Mouse (Mus musculus) erythroblast, adult 5-6 weeks (primary cell): ENCODE results near the gene Tgm2. TPM values are rescaled to one million over a fixed set of nuclear protein-coding genes. Genes with fewer than 3 reads are reported as not detected.

Experiments used
- ATAC-seq: replicated peaks from 2 replicates; pipeline ENCODE4 v1.8.0; 2016; ENCODE audit warnings: moderate number of reproducible peaks, mild to moderate bottlenecking, moderate TSS enrichment, inconsistent platforms; ENCODE audit not compliant: poor library complexity, low FRiP score, severe bottlenecking
- total RNA-seq, 2 experiments: library from RNA; stranded (forward) in 1 of 2; stranded (reverse) in 1 of 2; fragments of 150-400 nt in 1 of 2; fragments of 200-764, 138-1000 nt in 1 of 2; gene quantifications; 2 replicates each; pipeline versions ENCODE4 v1.2.3 to v1.2.4; 2015 to 2017; ENCODE audit warnings: low replicate concordance in 2 of 2

The Tgm2 gene
- total RNA-seq, 2 experiments from 2014 or later, result 2.1 to 6.6 TPM

DNA sequence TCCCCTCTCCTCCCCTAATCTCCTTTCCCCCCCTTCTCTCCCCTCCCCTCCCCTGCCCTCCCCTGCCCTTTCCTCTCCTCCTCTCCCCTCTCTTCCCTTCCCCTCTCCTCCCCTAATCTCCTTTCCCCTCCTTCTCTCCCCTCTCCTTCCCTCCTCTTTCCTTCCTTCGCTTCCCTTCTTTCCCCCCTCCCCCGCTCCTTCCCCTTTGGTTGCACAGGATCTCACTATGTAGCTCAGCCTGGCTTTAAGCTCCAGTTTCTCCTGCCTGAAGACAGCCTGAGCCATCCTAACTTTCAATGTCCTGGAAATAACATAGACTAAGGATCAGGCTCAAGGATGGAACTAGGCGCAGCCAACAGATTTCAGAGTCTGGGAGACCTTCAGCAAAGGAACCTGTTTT, 2.4 kb downstream of the Tgm2 start:
- ATAC-seq, result no peak

DNA sequence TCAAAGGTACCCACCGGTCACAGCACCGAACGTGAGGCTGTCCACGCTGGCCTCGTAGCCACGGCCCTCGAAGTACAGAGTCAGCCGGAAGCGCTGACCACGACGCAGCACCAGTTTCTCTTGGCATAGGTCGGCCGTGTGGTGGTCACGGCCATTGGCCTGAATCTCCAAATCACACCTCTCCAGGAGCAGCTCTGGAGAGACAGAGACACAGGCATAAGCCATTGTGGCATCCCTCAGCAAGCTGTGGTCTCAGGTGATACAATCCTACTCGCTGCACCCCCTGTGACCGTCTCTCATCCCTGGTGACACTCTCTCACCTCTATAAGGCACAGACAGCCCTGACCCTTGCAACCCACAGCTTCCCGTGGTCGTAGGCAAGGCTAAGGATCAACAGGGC, 3.3 kb downstream of the Tgm2 start:
- no peak for ATAC-seq

DNA sequence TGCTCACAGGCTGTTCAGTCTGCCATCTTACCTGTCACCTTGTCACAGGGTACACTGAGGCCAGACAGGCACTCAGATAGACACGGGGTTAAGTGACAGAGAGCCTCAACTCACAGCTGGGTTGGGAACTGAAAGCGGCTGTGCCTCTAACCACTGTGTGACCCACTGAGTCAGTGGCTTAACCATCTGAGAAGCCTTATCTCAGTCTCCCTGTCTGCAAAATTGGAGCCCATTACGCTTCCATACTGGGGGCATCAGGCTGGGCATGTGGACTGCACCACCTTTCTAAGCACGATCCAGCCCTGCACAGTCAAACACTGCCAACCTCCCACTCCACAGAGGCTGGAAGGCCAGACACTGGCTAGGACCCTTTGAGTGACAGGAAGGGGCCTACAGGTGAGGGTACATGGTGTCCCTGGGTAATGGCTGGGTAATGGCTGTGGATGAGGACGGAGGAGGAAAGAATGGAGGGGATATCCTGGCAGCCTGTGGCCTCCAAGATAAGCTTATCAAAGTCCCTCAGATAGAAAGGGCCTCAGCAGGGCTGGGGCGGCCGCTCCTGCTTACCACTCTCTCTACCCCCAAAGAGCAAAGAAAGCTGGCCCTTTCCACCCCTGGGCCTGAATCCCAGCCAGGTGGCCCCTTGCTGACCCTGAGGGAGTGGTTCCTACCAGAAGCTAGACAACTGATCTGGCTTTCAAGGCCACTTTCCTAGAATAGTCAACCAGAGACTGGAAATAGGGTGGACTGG, 4.4 kb downstream of the Tgm2 start:
- peak; percentile 77 for ATAC-seq

DNA sequence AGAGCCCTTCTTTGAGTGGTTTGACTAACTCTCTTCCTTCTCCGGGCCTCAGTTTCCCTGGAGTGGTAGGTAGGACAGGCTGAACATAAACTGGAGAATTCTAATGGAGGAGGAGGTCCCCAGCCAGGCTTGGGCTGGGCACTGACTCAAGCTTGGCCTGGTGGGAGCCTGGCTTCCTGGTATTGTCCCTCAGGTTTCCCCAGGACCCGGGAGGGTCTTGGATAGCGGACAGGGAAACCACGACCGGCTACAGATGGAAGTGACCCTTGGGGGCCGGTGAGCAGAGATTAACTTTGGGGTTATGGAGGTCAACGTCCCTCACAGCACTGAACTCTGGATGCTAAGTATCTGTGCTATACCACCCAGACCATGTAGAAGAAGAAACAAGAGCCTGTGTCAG, 5.0 kb downstream of the Tgm2 start:
- ATAC-seq, result no peak

DNA sequence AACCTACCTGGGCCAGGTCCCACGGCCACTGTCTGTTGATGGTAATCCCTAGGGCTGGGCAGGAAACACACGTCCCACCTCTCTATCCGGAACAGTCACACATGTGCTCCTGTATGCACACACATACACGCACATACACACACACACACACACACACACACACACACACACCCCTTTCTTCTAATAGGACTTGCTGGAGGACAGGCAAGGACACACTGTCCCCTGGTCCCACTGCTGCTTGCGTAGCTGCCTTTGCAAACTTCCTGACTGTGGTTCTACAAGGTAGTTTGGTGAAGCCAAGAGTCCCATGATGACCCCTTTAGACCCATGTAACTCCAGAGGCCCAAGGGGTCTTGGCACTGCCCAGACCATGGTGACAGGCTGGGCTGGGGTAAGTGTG, 5.6 kb downstream of the Tgm2 start:
- ATAC-seq, result no peak

DNA sequence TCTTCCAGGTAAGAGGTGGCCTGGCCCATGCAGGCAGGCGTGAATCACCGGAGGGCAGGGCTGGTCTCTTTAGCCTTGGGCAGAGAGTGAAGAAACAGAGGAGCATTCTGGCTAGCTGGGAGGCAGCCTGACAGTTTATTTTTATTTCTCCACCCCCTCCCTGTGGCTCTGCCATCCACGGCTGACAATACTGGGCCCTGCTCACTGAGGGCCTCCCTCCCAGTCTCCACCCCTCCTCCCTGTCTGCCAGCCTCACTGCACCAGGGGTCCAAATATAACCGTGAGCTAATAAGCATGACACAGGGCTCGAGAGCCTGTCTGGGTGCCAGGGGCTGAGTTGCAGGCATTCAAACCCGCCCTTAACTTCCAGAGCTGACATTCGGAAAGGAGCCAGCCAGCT, 6.6 kb downstream of the Tgm2 start:
- ATAC-seq, result no peak

DNA sequence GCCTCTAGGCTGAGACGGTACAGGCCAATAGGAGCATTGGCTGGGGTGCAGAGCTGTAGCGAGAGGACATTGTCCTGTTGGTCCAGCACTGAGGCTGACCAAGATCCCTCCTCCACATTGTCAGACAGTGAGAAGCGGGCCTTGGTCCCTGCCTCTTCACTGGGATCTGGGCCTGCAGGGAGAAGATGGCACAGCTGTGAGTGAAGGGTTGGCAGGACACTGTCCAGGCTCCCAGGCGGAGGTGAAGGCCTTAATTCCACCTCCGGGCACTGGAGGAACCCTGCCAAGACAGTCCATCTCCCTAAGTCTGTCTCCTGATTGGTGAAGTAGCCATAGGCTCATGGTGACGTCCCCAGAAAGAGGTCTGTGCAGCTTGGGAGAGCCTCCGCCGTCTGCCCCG, 7.5 kb downstream of the Tgm2 start:
- no peak for ATAC-seq

DNA sequence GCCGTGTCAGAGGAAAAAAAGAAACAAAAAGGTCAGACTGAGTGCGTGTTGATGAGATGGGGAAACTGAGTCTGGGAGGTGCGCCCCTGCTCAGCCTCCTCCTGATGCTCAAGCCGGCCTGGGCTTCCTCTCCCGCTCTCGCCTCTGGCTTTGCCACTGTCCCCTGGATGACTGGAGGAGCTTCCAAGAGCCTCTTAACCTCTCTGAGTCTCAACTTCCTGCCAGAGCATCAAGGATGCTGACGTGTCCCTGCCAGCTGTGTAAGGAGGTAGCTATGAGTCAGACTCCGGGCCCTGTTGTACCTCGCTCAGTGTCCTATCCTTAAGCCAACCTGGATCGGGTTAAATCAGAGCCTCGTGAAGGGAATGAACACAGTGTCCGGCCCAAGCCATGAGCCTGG, 8.5 kb downstream of the Tgm2 start:
- no peak for ATAC-seq

DNA sequence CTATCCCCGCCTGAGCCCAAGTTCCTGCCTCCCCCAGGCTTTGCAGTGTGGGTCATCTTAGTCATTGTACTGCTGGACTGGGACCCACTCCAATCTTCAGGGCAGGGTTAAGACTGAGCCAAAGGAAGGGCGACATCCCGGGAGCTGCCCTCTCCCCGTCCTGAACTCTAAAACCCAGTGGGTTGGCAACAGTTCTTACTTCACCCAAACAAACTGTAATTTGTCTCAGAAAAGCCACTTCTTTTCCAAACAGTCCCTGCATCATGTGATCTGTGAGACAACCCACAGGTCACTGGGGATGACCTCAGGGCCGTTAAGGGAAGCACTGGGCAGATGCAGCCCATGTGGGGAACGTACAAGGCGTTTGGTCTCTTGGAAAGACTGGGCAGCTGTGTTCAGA, 10.0 kb downstream of the Tgm2 start:
- no peak for ATAC-seq

DNA sequence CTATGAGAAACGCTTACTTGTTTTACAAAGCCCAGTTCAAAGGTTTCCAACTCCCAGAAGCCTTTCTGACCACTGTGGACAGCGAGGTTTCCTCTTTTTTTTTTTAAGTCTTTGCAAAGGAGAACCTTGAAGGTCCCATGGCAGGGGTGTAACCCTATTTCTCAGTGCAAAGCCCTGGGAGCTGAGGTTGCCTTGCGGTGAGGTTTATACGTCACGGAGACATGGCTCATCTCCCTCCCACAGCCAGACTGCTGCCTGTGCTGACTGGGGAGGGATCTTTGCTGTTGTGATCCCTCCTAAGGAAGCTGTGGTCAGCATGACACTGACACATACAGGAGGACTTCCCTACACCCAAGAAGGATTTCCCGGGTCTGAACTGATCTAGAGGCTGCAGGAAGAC, 13.2 kb downstream of the Tgm2 start:
- ATAC-seq, result no peak

DNA sequence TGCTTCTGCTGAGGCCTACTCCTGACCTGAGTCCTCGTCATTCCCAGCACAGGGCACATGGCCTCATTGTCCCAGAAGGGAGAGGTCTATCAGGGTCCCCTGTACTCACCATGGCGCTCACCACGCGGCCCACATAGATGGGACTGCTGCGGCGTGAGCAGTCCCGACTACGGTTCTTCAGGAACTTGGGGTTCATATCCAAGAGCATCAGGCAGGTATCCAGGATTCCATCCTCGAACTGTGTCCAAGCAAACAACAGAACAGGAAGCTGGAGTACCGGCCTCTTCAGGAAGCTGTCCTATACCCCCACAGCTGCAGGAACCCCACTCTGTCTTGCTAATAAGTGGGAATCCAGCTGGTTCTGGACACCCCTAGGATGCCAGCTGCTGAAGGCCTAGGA, 13.9 kb downstream of the Tgm2 start:
- no peak for ATAC-seq

DNA sequence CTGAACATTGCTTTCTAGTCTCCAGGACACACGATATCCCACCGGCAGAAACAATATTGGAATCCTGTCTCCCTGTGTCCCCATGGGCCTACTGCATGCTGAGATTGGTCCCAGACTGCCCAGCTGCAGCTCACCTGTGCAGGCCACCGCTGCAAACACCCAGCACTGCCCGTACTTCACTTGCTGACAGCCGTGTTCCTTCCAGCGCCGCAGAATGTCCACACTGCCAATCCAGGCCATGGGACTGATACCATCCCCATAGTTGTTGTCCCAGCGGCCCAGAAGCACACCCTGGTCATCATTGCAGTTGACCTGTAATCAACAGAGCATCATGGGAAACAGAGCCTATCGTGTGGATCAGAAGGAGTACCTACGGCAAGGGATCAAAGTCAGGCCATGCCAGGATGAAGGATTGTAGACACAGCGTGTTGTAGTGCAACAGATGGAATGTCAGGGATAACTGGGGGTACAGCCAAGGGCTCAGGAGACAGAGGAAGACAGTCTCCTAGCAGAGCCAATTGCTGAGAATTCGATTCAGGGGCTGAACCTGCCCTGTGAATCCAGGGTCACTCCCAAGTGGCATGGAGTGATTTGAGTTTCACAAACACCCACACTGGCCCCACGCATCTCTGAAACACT, 14.9 kb downstream of the Tgm2 start:
- no peak for ATAC-seq

DNA sequence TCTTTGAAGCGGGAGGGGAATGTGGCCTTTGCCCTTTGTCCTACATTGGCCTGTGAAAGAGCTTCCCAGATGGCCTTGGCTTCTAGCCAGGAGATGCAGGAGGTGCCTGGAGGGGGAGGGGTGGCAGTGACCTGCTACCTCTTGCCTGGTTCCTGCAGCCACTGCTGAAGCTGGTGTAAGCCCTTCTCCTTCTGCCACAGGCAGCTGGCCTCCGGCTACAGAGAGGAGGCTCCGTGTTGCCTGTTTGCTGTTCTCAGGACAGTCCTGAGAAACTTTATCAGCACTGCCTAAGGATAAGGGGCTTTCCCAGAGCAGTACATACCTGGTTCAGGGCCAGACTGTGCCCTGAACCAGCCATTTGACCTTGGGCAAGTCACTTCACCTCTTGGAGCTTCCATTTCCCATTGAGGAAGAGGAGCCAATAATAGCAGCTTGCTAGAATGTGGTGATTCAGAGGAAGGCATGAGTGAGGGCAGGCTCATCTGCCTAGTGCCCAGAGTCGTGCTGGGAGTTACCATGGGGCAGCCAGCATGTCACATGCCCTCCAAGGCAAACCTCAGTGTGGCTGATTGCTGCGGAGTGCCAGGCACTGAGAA, 15.7 kb downstream of the Tgm2 start:
- no peak for ATAC-seq

DNA sequence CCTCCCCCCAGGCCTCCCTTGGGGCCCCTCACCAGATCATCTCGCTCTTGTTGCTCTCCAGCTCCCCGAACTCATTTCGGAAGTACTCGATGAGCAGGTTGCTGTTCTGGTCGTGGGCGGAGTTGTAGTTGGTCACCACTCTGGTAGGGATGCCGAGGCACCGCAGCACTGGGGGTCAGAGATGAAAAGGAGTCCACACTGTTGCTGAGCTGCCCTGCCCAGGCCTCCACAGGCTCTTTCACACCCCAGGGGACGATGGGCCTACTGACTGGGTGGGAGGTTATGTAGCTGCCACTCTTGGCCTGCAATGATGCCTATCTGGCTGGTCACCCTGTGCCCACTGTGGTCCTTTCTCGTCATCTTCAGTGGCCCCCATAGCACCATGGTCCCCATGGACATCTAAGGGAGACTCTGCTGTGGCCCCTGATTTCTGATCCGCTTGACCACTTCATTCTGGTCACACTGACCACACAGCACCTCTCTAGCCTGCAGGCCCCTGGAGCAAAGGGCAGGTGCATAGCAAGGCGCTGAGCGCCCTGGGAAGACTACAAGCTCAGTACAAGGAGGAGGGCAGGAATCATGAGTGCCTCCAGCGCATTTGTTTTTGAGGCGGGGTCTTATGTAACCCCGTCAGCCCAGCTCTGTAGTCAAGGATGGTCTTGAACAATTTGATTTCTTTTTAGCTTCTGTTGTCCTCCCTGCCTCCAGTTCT, 16.8 kb downstream of the Tgm2 start:
- no peak for ATAC-seq

DNA sequence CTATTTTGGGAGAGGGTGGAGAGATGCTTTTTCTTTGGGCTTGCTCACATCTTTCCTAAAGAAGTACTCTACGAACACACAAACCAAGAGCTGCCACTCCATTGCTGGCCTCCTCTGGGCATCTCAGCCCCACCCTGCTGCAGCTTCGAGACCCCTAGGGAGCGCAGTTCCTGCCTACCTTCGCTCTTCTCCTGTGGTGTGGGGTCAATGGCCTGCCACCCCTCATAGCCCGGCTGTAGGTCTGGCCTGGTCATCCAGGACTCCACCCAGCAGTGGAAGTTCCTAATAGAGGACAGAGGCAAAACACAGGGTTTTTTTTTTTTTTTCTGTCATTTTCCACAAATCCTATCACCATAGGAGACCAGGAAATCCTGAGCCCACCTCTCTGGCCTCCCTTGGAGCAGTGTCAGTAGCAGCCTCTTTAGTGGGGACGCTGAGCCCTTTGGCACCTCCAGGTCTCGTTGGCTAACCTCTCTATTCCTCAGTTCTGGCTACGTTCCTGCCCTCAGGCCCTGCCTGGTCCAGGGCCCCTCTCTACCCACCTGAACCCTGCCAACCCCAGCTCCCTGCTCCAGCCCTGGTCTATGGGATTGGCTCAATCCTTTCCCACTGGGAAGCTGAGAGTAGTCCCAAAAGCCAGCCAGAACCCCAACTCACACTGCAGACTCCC, 17.6 kb downstream of the Tgm2 start:
- no peak for ATAC-seq

DNA sequence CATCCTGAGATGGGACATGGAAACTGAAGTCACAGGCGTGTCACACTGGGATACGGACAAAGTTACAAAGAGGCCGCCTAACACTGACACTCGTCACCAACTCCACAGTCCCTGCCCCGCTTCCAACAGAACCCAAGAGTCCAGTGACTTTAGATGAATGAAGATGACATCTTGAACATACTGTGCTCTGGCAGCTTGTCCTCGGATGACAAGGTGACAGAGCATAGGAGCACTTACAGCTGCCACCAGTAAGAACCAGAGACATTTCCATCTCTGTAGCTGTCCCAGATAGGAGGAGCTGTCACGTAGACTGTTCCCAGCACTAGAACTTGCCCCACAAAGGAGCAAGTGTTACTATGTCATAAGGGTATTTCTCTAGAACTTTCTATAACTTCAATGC, 18.4 kb downstream of the Tgm2 start:
- ATAC-seq, result no peak

DNA sequence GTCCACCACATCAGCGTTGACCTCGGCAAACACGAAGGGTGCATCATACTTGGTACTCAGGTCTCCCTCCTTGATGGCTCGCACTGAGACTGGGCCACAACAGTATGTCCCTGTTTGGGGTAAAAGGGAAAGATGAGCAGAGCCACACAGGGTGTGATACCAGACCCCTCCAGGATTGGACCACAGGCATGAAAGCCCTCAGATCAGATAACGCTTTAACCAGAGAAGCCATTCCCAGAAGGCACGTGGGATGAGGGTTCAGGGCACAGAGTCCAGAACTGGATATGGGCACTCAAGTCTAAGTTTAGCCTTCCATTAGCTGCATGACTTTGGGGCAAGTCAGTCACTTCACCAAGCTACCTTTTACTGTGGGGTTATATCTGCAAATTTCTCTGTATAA, 19.0 kb downstream of the Tgm2 start:
- ATAC-seq, result no peak

DNA sequence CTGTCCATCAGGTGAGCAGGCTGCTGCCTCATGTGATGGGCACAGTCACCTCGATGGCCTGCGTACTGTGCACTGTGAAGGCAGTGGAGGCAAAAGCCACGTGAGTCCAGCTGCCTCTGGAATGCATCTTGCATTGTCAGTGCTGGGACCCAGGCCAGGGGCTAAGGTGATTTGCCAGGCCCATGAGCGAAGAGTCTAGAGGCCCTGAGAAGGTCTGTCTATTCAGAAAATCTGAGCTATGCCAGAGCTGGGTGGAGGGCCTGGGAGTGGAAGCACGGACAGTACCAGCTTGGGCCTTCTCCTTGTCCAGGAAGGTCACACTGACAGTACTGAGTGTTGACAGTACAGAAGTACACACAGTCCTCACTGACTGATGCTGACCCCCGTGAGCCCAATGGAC, 23.4 kb downstream of the Tgm2 start:
- no peak for ATAC-seq

DNA sequence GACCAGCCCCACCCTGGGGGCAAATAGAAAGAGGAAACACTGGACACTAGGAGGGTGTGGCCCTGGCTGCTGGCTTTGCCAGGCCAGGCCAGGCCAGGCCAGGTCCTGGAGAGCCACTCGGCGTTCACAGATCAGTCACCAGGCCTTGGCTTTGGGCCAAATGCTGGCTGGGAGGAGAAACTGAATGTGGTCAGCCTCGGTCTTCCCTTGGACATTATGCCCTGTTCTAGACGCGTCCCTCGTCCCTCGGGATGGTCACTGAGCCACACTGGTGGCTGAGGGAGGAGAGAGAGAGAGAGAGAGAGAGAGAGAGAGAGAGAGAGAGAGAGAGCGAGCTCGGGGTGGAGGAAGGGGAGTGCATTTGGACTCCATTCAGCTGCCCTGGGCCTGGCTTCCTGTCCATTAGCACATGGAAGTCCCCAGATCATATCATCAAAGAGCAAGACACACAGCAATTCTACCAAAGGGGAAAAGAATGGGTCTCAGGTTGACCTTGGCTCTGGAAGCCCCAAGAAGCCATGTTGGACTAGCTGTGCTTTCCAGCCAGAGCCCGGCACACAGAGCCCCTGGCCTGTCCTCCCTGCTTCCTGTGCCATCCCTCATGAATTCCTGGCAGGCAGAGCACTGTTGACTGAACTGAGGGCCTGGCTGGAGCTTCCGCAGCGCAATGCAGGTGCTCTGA, 24.4 kb downstream of the Tgm2 start:
- ATAC-seq, result no peak

DNA sequence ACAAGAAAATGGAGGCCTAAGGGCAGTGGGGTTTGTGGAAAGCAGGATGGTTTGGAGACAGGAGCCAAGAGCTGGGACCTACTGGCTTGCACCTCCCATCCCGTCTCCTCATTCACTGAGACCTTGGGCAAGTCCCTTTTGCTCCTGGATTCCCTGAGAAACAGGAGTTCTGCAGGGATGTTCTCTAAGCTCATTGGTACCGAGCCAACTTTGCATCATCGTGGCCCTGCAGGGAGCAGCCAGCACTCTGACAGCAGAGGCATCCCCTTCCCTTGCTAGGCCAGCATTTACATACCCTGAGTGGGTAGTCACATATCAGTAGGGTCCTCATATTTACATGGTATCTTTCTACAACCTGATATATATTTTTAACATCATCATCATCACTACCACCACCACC, 25.4 kb downstream of the Tgm2 start:
- ATAC-seq, result no peak
